Mouse (Mus musculus): Measurements from ENCODE around the gene Brwd3. TPM values are rescaled to one million over a fixed set of nuclear protein-coding genes. Genes with fewer than 3 reads are reported as not detected.
A peak's percentile ranks its signal among the peaks of the same experiment; 100 is the strongest.

The Brwd3 gene
- polyA plus RNA-seq (2012; rRNA removed) = 0.42 and 0.53 TPM in 2 replicates

DNA sequence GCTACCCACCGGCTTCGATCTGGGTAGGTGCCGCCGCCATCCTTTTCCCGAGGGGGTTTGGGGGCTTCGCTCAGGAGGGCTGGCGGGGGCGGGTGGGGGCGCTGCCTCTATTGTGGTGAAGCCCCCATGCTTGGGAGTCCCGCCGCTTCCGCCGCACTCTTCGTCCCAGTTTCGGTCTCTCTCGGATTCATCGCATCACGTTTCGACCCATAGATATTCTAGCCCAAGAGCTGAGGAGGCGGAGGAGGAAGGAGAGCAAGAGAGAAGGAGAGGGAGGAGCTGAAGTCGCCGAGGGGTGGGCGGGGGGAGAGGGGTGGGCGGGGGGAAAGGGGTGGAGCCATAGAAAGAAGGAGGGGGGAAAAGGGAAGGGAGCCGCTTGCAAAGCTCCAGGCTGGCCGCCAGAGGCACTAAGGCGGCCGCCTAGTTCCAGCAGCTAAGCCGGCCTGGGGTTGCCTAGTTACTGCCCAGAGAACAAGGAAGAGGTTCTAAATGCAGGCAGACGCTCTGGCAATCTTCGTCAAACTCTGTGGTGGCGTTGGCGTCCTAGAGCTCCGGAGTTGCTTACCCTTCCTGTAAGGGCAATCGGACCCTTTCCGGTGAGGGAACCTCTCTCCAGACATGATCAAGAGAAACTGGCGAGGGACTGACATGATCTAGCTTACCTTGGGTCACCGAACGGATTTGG is at the start of gene Brwd3:
Brwd3 (minus strand) TSS at position 283 of the 685 bp plus-strand sequence.
- no peaks in the 10 kb centered on the region for H3K4me1 ChIP-seq (ENCODE audit: control insufficient read depth, insufficient read depth, insufficient read length)
- H3K36me3 ChIP-seq (ENCODE audit: control insufficient read depth, insufficient read depth, low read length) = no peaks in the 10 kb centered on the region
- WGBS = 24% methylated on average over 32 of the region's 39 CpGs
- no peak; the same call in 1 of the 2 replicates for TF ChIP-seq POLR2A (IDR thresholded peaks at IDR 0.05; ENCODE audit: low read depth, low read length)
- 0 out of 2 replicates have a peak, but pooled peaks have one; percentile 5 for TF ChIP-seq CTCF (IDR thresholded peaks at IDR 0.05; ENCODE audit: extremely low read depth, insufficient read depth, insufficient read length, insufficient replicate concordance)
- H3K27ac ChIP-seq (ENCODE audit: insufficient read depth, low read length) = peak within 1 kb of the TSS; percentile 91
- H3K27me3 ChIP-seq (ENCODE audit: control insufficient read depth, insufficient read depth, low read length) = no peaks in the 10 kb centered on the region
- H3K4me3 ChIP-seq (ENCODE audit: extremely low read depth, insufficient read depth, insufficient read length) = peak within 1 kb of the TSS; percentile 61
- DNase-seq (ENCODE audit: low read depth in 1 of 2, low spot score in 2 of 2) = peak; percentile 76 to 82

DNA sequence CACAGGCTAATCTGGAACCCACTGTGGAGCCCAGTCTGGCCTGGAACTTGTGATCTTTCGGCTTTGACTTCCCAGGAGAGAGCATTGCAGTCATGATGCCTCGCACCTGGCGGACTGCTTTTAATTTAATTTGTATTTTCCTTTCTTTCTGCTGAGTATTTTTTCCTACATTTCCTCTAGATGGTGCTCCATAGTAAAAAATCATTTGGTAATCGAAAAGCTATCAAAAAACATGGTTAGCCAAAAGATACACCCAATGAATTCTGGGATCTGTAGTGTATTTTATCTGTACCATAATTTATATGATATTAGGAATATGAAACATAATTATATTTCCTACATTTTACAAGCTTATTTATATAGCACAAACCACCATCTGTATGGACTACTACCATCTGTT is 28.5 kb upstream of the Brwd3 start:
- Histone ChIP-seq H3K4me3 (ENCODE audit: extremely low read depth, insufficient read depth, insufficient read length) (no peak overlapping the region), H3K36me3 (ENCODE audit: control insufficient read depth, insufficient read depth, low read length) (no peaks in the 10 kb centered on the region), H3K27ac (ENCODE audit: insufficient read depth, low read length) (no peak overlapping the region), H3K4me1 (ENCODE audit: control insufficient read depth, insufficient read depth, insufficient read length) (no peaks in the 10 kb centered on the region), H3K27me3 (ENCODE audit: control insufficient read depth, insufficient read depth, low read length) (no peaks in the 10 kb centered on the region)
- TF ChIP-seq POLR2A (IDR thresholded peaks at IDR 0.05; ENCODE audit: low read depth, low read length) (no peak), CTCF (IDR thresholded peaks at IDR 0.05; ENCODE audit: extremely low read depth, insufficient read depth, insufficient read length, insufficient replicate concordance) (no peak)
- 91% methylated on average over 4 of the region's 4 CpGs for WGBS
- DNase-seq (ENCODE audit: low read depth in 1 of 2, low spot score in 2 of 2) = no peak

DNA sequence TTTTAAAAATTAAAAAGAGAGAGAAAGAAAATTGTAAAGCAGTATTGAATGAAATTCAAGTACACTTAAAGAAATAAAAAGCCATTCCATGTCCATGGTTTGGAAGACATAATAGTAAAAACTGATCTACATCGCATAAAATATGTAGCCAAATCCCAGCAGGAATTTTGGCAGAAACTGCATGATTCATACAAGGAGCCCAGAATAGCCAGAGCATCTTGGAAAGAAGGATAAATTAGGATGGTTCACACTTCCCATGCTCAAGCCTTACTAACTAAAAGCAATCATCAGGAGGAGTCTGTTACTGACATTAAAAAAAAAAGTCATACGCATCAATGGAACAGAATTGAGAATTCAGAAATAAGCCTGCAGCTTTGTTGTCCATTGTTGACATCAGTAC is 8.5 kb upstream of the Brwd3 start:
- TF ChIP-seq CTCF (IDR thresholded peaks at IDR 0.05; ENCODE audit: extremely low read depth, insufficient read depth, insufficient read length, insufficient replicate concordance) = no peak
- no peak for TF ChIP-seq POLR2A (IDR thresholded peaks at IDR 0.05; ENCODE audit: low read depth, low read length)
- 95% methylated on average over 2 of the region's 2 CpGs for WGBS

DNA sequence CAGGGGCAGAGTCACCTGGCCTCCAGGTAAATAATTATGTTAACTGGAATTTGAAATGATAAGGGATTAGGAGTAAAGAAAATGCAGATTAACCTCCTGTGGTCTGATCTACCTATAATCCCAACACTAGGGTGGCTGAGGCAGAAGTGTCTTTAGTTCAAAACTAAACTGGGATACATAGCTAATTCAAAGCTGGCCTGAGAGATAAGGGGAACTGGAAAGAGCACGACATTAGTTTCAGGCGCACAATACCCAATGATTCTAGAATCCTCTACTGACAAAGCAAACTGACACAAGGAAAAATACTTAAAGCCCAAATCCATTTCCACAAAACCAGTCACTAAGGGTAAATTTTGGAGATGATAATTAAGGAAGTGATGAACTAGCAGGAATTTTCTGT is 2.2 kb upstream of the Brwd3 start:
- H3K27ac ChIP-seq (ENCODE audit: insufficient read depth, low read length) = no peak overlapping the region
- no peak for DNase-seq (ENCODE audit: low read depth in 1 of 2, low spot score in 2 of 2)
- 87% methylated on average over 2 of the region's 2 CpGs for WGBS
- H3K36me3 ChIP-seq (ENCODE audit: control insufficient read depth, insufficient read depth, low read length) = no peaks in the 10 kb centered on the region
- H3K4me1 ChIP-seq (ENCODE audit: control insufficient read depth, insufficient read depth, insufficient read length) = no peaks in the 10 kb centered on the region
- H3K27me3 ChIP-seq (ENCODE audit: control insufficient read depth, insufficient read depth, low read length) = no peaks in the 10 kb centered on the region
- H3K4me3 ChIP-seq (ENCODE audit: extremely low read depth, insufficient read depth, insufficient read length) = no peak overlapping the region
- no peak for TF ChIP-seq CTCF (IDR thresholded peaks at IDR 0.05; ENCODE audit: extremely low read depth, insufficient read depth, insufficient read length, insufficient replicate concordance)
- TF ChIP-seq POLR2A (IDR thresholded peaks at IDR 0.05; ENCODE audit: low read depth, low read length) = no peak

More for the DNA sequence above, 8.5 kb upstream of the Brwd3 start:
- no peaks in the 10 kb centered on the region; the same call in 1 of the 2 replicates for H3K36me3 ChIP-seq (ENCODE audit: control insufficient read depth, insufficient read depth, low read length)
- H3K27ac ChIP-seq (ENCODE audit: insufficient read depth, low read length) = no peak overlapping the region
- no peak overlapping the region for H3K4me3 ChIP-seq (ENCODE audit: extremely low read depth, insufficient read depth, insufficient read length)
- no peak for DNase-seq (ENCODE audit: low read depth in 1 of 2, low spot score in 2 of 2)
- H3K27me3 ChIP-seq (ENCODE audit: control insufficient read depth, insufficient read depth, low read length) = no peaks in the 10 kb centered on the region
- H3K4me1 ChIP-seq (ENCODE audit: control insufficient read depth, insufficient read depth, insufficient read length) = no peaks in the 10 kb centered on the region

DNA sequence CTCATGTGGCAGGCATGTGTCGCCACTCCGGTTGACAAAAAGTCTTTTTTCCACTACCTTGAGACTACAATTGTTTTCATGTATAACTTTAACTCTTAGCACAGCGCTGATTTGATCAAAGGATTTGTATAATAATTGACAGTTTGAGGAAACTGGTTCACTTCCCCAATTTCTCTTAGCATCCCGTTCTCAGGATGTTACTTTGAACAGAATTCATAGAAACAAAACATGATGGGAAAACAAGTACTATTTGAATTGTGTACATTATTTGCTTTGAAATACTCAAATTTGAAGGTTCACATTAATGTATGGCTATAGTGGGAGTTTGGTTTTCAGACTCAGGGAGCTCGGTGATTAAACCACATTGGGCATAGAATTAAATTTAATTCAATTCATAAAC is 1.1 kb upstream of the Brwd3 start:
- Histone ChIP-seq H3K27me3 (ENCODE audit: control insufficient read depth, insufficient read depth, low read length) (no peaks in the 10 kb centered on the region), H3K36me3 (ENCODE audit: control insufficient read depth, insufficient read depth, low read length) (no peaks in the 10 kb centered on the region), H3K27ac (ENCODE audit: insufficient read depth, low read length) (no peak overlapping the region), H3K4me1 (ENCODE audit: control insufficient read depth, insufficient read depth, insufficient read length) (no peaks in the 10 kb centered on the region), H3K4me3 (ENCODE audit: extremely low read depth, insufficient read depth, insufficient read length) (no peak overlapping the region)
- no peak for TF ChIP-seq CTCF (IDR thresholded peaks at IDR 0.05; ENCODE audit: extremely low read depth, insufficient read depth, insufficient read length, insufficient replicate concordance)
- no peak for TF ChIP-seq POLR2A (IDR thresholded peaks at IDR 0.05; ENCODE audit: low read depth, low read length)
- no peak for DNase-seq (ENCODE audit: low read depth in 1 of 2, low spot score in 2 of 2)
- 43% methylated on average over 5 of the region's 5 CpGs for whole genome bisulfite sequencing

DNA sequence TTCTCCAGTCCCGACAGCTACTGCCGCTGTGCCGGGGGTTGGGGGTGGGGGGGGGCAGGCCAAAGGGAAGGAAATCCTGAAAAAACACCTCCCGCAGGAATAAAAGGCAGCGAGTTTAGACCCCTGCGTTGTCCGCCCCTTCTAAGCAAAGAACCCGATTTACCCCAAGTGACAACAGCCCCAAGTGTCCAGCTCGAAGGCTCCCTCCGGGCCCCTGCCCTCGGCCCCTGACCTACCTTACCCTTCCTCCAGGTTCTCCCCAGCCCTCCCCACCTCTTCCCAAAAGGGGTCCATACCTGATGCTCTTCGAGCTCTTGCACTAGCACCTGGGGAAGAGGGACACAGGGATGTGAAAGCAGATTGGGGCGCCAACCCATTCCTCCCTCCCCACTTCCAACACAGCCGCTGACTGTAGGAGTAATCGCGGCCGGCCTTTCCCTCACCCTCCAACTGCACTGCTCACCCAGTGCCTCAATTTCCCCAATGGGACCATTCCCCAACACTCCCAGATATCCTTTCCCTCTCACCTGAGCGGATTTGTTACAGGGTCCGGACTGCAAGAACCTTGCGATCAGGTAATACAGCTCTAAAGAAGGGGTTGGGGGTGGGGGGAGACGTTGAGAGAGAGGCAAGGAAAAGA is 671 bp downstream of the Brwd3 start:
- peak in 1 of 2 experiments; percentile 7 for DNase-seq (ENCODE audit: low read depth in 1 of 2, low spot score in 2 of 2)
- Histone ChIP-seq H3K27me3 (ENCODE audit: control insufficient read depth, insufficient read depth, low read length) (no peaks in the 10 kb centered on the region), H3K27ac (ENCODE audit: insufficient read depth, low read length) (peak overlapping the region; percentile 60), H3K36me3 (ENCODE audit: control insufficient read depth, insufficient read depth, low read length) (no peaks in the 10 kb centered on the region), H3K4me1 (ENCODE audit: control insufficient read depth, insufficient read depth, insufficient read length) (no peaks in the 10 kb centered on the region), H3K4me3 (ENCODE audit: extremely low read depth, insufficient read depth, insufficient read length) (peak overlapping the region; percentile 59)
- 28% methylated on average over 18 of the region's 21 CpGs for WGBS
- TF ChIP-seq CTCF (IDR thresholded peaks at IDR 0.05; ENCODE audit: extremely low read depth, insufficient read depth, insufficient read length, insufficient replicate concordance) (no peak), POLR2A (IDR thresholded peaks at IDR 0.05; ENCODE audit: low read depth, low read length) (no peak)

Measured in spleen, adult 2 months (tissue).